Mouse (Mus musculus) lung, postnatal 36 days (tissue): Measurements from ENCODE around the gene 1700029I15Rik.

Experiments
- DNase-seq: peaks from one replicate; pipeline ENCODE4 v3.0.0; 2022; ENCODE audit warnings: mixed read lengths

1700029I15Rik gene

GRCm38 (mm10) chr2:92374514-92374913 lies 7.8 kb upstream of the 1700029I15Rik start, which contains the start of the genes Pex16 and Large2:
Pex16 (plus strand) TSS chr2:92374676.
Large2 (minus strand) TSS chr2:92374869.
- DNase-seq, result peak; percentile 48

GRCm38 (mm10) chr2:92375099-92375623 lies 7.2 kb upstream of the 1700029I15Rik start:
- DNase-seq, result peak; percentile 98

- DNase-seq, result no peak
Measured at GRCm38 (mm10) chr2:92375788-92376187, 6.5 kb upstream of the 1700029I15Rik start.

- DNase-seq, result peak; percentile 42
Measured at GRCm38 (mm10) chr2:92376300-92376699, 6.0 kb upstream of the 1700029I15Rik start.

- DNase-seq, result no peak
Measured at GRCm38 (mm10) chr2:92377320-92377719, 5.0 kb upstream of the 1700029I15Rik start.

- DNase-seq, result no peak
Measured at GRCm38 (mm10) chr2:92379783-92380494, 2.4 kb upstream of the 1700029I15Rik start.

- no peak for DNase-seq
Measured at GRCm38 (mm10) chr2:92380495-92381050, 1.8 kb upstream of the 1700029I15Rik start.

- no peak for DNase-seq
Measured at GRCm38 (mm10) chr2:92381161-92381560, 1.2 kb upstream of the 1700029I15Rik start.

GRCm38 (mm10) chr2:92382759-92383158 lies 421 bp downstream of the 1700029I15Rik start:
- DNase-seq, result no peak

- no peak for DNase-seq
Measured at GRCm38 (mm10) chr2:92384101-92384500, 1.8 kb downstream of the 1700029I15Rik start.

- no peak for DNase-seq
Measured at GRCm38 (mm10) chr2:92385113-92386051, 3.0 kb downstream of the 1700029I15Rik start.

GRCm38 (mm10) chr2:92386821-92387570 lies 4.7 kb downstream of the 1700029I15Rik start:
- no peak for DNase-seq

- no peak for DNase-seq
Measured at GRCm38 (mm10) chr2:92387646-92388045, 5.3 kb downstream of the 1700029I15Rik start.

- no peak for DNase-seq
Measured at GRCm38 (mm10) chr2:92388081-92388517, 5.8 kb downstream of the 1700029I15Rik start.

- DNase-seq, result peak; percentile 84
Measured at GRCm38 (mm10) chr2:92388891-92389641, 6.7 kb downstream of the 1700029I15Rik start.

GRCm38 (mm10) chr2:92389645-92390044 lies 7.3 kb downstream of the 1700029I15Rik start:
- no peak for DNase-seq

GRCm38 (mm10) chr2:92390206-92390930 lies 8.0 kb downstream of the 1700029I15Rik start:
- DNase-seq, result peak; percentile 81

GRCm38 (mm10) chr2:92391116-92391515 lies 8.8 kb downstream of the 1700029I15Rik start:
- no peak for DNase-seq

GRCm38 (mm10) chr2:92391703-92392317 lies 9.5 kb downstream of the 1700029I15Rik start:
- no peak for DNase-seq
